Mouse (Mus musculus): ENCODE measurements at regions not wholly inside any gene's neighbourhood (a gene's known extent, or its start where the extent isn't known, plus 50 kb on each side); places are given as distances from the start of the nearest gene placed in this dataset.

GRCm38 (mm10) chr14:58910846-58911245, 231.8 kb downstream of the 1700129C05Rik start:
- Histone ChIP-seq H3K9me3 (replicated peaks; ENCODE audit: insufficient read depth, low read length) (no peaks in the 10 kb centered on the region), H3K36me3 (ENCODE audit: control insufficient read depth in 1 of 2, insufficient read depth in 2 of 2, low read length in 2 of 2) (no peaks in the 10 kb centered on the region), H3K4me3 (ENCODE audit: control insufficient read depth in 1 of 2, insufficient read depth in 1 of 2, low read depth in 2 of 2, low read length in 2 of 2) (no peak overlapping the region), H3K9ac (ENCODE audit: control insufficient read depth, low read depth, low read length, poor library complexity, severe bottlenecking) (no peak overlapping the region), H3K27me3 (ENCODE audit: control insufficient read depth in 1 of 2, insufficient read depth in 2 of 2, low read length in 2 of 2) (no peaks in the 10 kb centered on the region), H3K27ac (ENCODE audit: control insufficient read depth, low read depth, low read length) (no peak overlapping the region), H3K79me2 (ENCODE audit: control insufficient read depth, insufficient read depth, low read length, poor library complexity) (no peaks in the 10 kb centered on the region), H3K4me1 (ENCODE audit: control insufficient read depth in 1 of 2, insufficient read depth in 2 of 2, low read length in 2 of 2) (no peaks in the 10 kb centered on the region)
- no peak for DNase-seq (ENCODE audit: low read depth, low spot score)
- TF ChIP-seq CTCF (IDR thresholded peaks at IDR 0.05 in 2 of 3, conservative IDR thresholded peaks at IDR 0.05 in 1 of 3; ENCODE audit: control insufficient read depth in 1 of 3, insufficient read depth in 1 of 3, low read depth in 2 of 3, low read length in 3 of 3, poor library complexity in 1 of 3, severe bottlenecking in 1 of 3) = no peak
- TF ChIP-seq GATA1 (IDR thresholded peaks at IDR 0.05; ENCODE audit: low read depth, low read length) = no peak

- H3K27me3 ChIP-seq (ENCODE audit: control insufficient read depth in 1 of 2, insufficient read depth in 2 of 2, low read length in 2 of 2) = no peaks in the 10 kb centered on the region
- H3K4me3 ChIP-seq (ENCODE audit: control insufficient read depth in 1 of 2, insufficient read depth in 1 of 2, low read depth in 2 of 2, low read length in 2 of 2) = no peak overlapping the region
- H3K27ac ChIP-seq (ENCODE audit: control insufficient read depth, low read depth, low read length) = no peak overlapping the region
- no peaks in the 10 kb centered on the region for H3K9me3 ChIP-seq (replicated peaks; ENCODE audit: insufficient read depth, low read length)
- DNase-seq (ENCODE audit: low read depth, low spot score) = no peak
- no peaks in the 10 kb centered on the region for H3K79me2 ChIP-seq (ENCODE audit: control insufficient read depth, insufficient read depth, low read length, poor library complexity)
- H3K4me1 ChIP-seq (ENCODE audit: control insufficient read depth in 1 of 2, insufficient read depth in 2 of 2, low read length in 2 of 2) = no peaks in the 10 kb centered on the region
- no peaks in the 10 kb centered on the region for H3K36me3 ChIP-seq (ENCODE audit: control insufficient read depth in 1 of 2, insufficient read depth in 2 of 2, low read length in 2 of 2)
- TF ChIP-seq RAD21 (IDR thresholded peaks at IDR 0.05; ENCODE audit: low read depth, low read length) (no peak), MXI1 (IDR thresholded peaks at IDR 0.05; ENCODE audit: low read depth, low read length) (no peak), TBP (IDR thresholded peaks at IDR 0.05; ENCODE audit: low read depth, low read length) (no peak), UBTF (IDR thresholded peaks at IDR 0.05; ENCODE audit: borderline replicate concordance, insufficient read depth, low read depth, low read length) (no peak)
- H3K9ac ChIP-seq (ENCODE audit: control insufficient read depth, low read depth, low read length, poor library complexity, severe bottlenecking) = no peak overlapping the region
These were observed 234.8 kb downstream of the 1700129C05Rik start for GRCm38 (mm10) chr14:58907932-58908331.

- H3K4me1 ChIP-seq (ENCODE audit: control insufficient read depth in 1 of 2, insufficient read depth in 2 of 2, low read length in 2 of 2) = no peaks in the 10 kb centered on the region
- no peaks in the 10 kb centered on the region for H3K9me3 ChIP-seq (replicated peaks; ENCODE audit: insufficient read depth, low read length)
- H3K79me2 ChIP-seq (ENCODE audit: control insufficient read depth, insufficient read depth, low read length, poor library complexity) = no peaks in the 10 kb centered on the region
- DNase-seq (ENCODE audit: low read depth, low spot score) = no peak
- H3K27me3 ChIP-seq (ENCODE audit: control insufficient read depth in 1 of 2, insufficient read depth in 2 of 2, low read length in 2 of 2) = no peaks in the 10 kb centered on the region
- H3K9ac ChIP-seq (ENCODE audit: control insufficient read depth, low read depth, low read length, poor library complexity, severe bottlenecking) = no peak overlapping the region
- no peaks in the 10 kb centered on the region for H3K36me3 ChIP-seq (ENCODE audit: control insufficient read depth in 1 of 2, insufficient read depth in 2 of 2, low read length in 2 of 2)
- H3K27ac ChIP-seq (ENCODE audit: control insufficient read depth, low read depth, low read length) = no peak overlapping the region
- no peak for TF ChIP-seq GABPA (IDR thresholded peaks at IDR 0.05; ENCODE audit: low read depth, low read length)
- H3K4me3 ChIP-seq (ENCODE audit: control insufficient read depth in 1 of 2, insufficient read depth in 1 of 2, low read depth in 2 of 2, low read length in 2 of 2) = no peak overlapping the region
These were observed 235.3 kb downstream of the 1700129C05Rik start for GRCm38 (mm10) chr14:58907359-58907758.

GRCm38 (mm10) chr14:58906631-58907030, 236.1 kb downstream of the 1700129C05Rik start:
- no peak overlapping the region for H3K9ac ChIP-seq (ENCODE audit: control insufficient read depth, low read depth, low read length, poor library complexity, severe bottlenecking)
- H3K27me3 ChIP-seq (ENCODE audit: control insufficient read depth in 1 of 2, insufficient read depth in 2 of 2, low read length in 2 of 2) = no peaks in the 10 kb centered on the region
- TF ChIP-seq POLR2AphosphoS5 (IDR thresholded peaks at IDR 0.05; ENCODE audit: borderline replicate concordance, low read depth, low read length) (no peak), POLR2AphosphoS2 (IDR thresholded peaks at IDR 0.05; ENCODE audit: low read length) (no peak), ETS1 (IDR thresholded peaks at IDR 0.05; ENCODE audit: low read depth, low read length) (no peak)
- no peak overlapping the region for H3K27ac ChIP-seq (ENCODE audit: control insufficient read depth, low read depth, low read length)
- no peaks in the 10 kb centered on the region for H3K9me3 ChIP-seq (replicated peaks; ENCODE audit: insufficient read depth, low read length)
- H3K79me2 ChIP-seq (ENCODE audit: control insufficient read depth, insufficient read depth, low read length, poor library complexity) = no peaks in the 10 kb centered on the region
- H3K4me3 ChIP-seq (ENCODE audit: control insufficient read depth in 1 of 2, insufficient read depth in 1 of 2, low read depth in 2 of 2, low read length in 2 of 2) = no peak overlapping the region
- H3K4me1 ChIP-seq (ENCODE audit: control insufficient read depth in 1 of 2, insufficient read depth in 2 of 2, low read length in 2 of 2) = no peaks in the 10 kb centered on the region
- no peaks in the 10 kb centered on the region for H3K36me3 ChIP-seq (ENCODE audit: control insufficient read depth in 1 of 2, insufficient read depth in 2 of 2, low read length in 2 of 2)
- DNase-seq (ENCODE audit: low read depth, low spot score) = no peak

Data from MEL (cell line).